Mouse (Mus musculus) brain, embryonic 14.5 days (tissue): Measurements from ENCODE around the gene Sgpl1.

ENCODE experiments used
- CTCF ChIP-seq: fragments of 200-500 bp; IDR thresholded peaks from 2 replicates; pipeline ENCODE4 v1.5.1; 2012; ENCODE audit warnings: inconsistent platforms, mild to moderate bottlenecking, moderate library complexity, borderline replicate concordance; ENCODE audit not compliant: insufficient read depth, insufficient read length; ENCODE audit errors: extremely low read depth
- POLR2A ChIP-seq: fragments of 200-500 bp; IDR thresholded peaks from 2 replicates; pipeline ENCODE4 v1.6.1; 2012; ENCODE audit warnings: mild to moderate bottlenecking, inconsistent platforms, borderline replicate concordance; ENCODE audit not compliant: poor library complexity, insufficient read depth, insufficient read length, severe bottlenecking; ENCODE audit errors: extremely low read depth

- no peak for TF ChIP-seq POLR2A
- TF ChIP-seq CTCF = no peak
These were observed 14.9 kb upstream of the Sgpl1 start for GRCm38 (mm10) chr10:61162366-61162765.
